8 mouse cellular contexts compared by ENCODE assay signal in the genomic region with DNA sequence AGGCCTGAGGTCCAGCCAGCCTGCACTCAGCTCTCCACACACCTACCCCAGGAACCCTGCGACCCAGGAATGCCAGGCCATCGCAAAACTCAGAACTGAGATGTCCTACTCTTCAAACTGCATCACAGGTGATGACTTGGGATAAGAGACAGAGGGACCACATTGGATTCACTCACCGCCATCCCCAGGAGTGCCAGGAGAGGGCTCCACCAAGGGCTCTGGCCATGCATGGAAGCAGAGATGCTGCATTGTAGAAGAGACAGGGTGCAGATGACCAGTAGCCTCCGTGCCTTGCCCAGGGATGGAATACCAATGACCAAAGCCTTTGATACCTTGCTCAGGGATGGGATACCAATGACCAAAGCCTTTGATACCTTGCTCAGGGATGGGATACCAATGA. TPM values are rescaled to one million over a fixed set of nuclear protein-coding genes. Genes with fewer than 3 reads are reported as not detected.
DNase-seq lines count a peak whose midpoint lies in the region; ATAC-seq and TF ChIP-seq lines count a peak whose summit lies in the region.
"Had no signal": no experiment of that assay in that cellular context is flagged by ENCODE, and none has a peak within 500 bp of the region (broad histone marks: within the 10 kb centered on the region; RNA-seq: fewer than 3 reads in every experiment).

No protein-coding gene starts in this region.

- H3K79me2 ChIP-seq in CH12.LX (replicated peaks; ENCODE audit: control insufficient read depth, extremely low read depth, insufficient read depth, poor library complexity, severe bottlenecking) = no peaks in the 10 kb centered on the region

- TF ChIP-seq POLR2A in CH12.LX (IDR thresholded peaks at IDR 0.05; ENCODE audit: low read depth, low read length) = no peak

- TF ChIP-seq EP300 in CH12.LX (IDR thresholded peaks at IDR 0.05; ENCODE audit: low read length) = no peak

- peak; percentile 49 for DNase-seq in hindbrain, embryonic 10.5 days (ENCODE audit: low spot score)
- DNase-seq in hindbrain, embryonic 14.5 days (ENCODE audit: low spot score) = no peak
- DNase-seq in 416B (ENCODE audit: low read depth) = peak; percentile 54
- DNase-seq in CH12.LX (ENCODE audit: extremely low read depth) = no peak
- no peak for DNase-seq in urinary bladder, postnatal 10 days (ENCODE audit: low spot score)
- no peak for DNase-seq in right cerebral cortex, postnatal 36 days (ENCODE audit: low spot score in 2 of 2)

- no peaks in the 10 kb centered on the region for H3K36me3 ChIP-seq in hindbrain, embryonic 10.5 days
- no peaks in the 10 kb centered on the region for H3K36me3 ChIP-seq in hindbrain, embryonic 14.5 days (replicated peaks; ENCODE audit: control insufficient read depth, insufficient read depth)
- H3K36me3 ChIP-seq in CH12.LX (replicated peaks in 1 of 2; ENCODE audit: control insufficient read depth in 1 of 2, insufficient read depth in 1 of 2, low read length in 1 of 2) = no peaks in the 10 kb centered on the region
- H3K36me3 ChIP-seq in embryonic facial prominence, embryonic 13.5 days = no peaks in the 10 kb centered on the region
- H3K36me3 ChIP-seq: embryonic facial prominence, embryonic 12.5 days had no signal

- peaks cover 50% of the 10 kb centered on the region for H3K4me1 ChIP-seq in hindbrain, embryonic 10.5 days (replicated peaks)
- H3K4me1 ChIP-seq in hindbrain, embryonic 14.5 days (replicated peaks; ENCODE audit: control insufficient read depth, insufficient read depth, low read length) = no peaks in the 10 kb centered on the region
- H3K4me1 ChIP-seq in CH12.LX (ENCODE audit: control insufficient read depth in 1 of 2, insufficient read depth in 2 of 2) = no peaks in the 10 kb centered on the region; a peak in 1 of 4 replicates
- peaks cover 22% of the 10 kb centered on the region for H3K4me1 ChIP-seq in embryonic facial prominence, embryonic 13.5 days

- peak; percentile 37 to 62; a peak in 3 of 4 replicates for TF ChIP-seq CTCF in CH12.LX (conservative IDR thresholded peaks at IDR 0.05 in 1 of 2, IDR thresholded peaks at IDR 0.05 in 1 of 2; ENCODE audit: low read depth in 2 of 2, low read length in 2 of 2)

- H3K4me3 ChIP-seq in hindbrain, embryonic 10.5 days = no peak overlapping the region
- no peak overlapping the region for H3K4me3 ChIP-seq in hindbrain, embryonic 14.5 days (replicated peaks; ENCODE audit: low read length)
- no peak overlapping the region for H3K4me3 ChIP-seq in CH12.LX (replicated peaks in 1 of 3; ENCODE audit: low read depth in 2 of 3, low read length in 2 of 3, poor library complexity in 1 of 3)
- H3K4me3 ChIP-seq in embryonic facial prominence, embryonic 13.5 days = no peak overlapping the region
- H3K4me3 ChIP-seq: embryonic facial prominence, embryonic 12.5 days had no signal

- no peak overlapping the region for H3K9ac ChIP-seq in hindbrain, embryonic 14.5 days
- H3K9ac ChIP-seq in CH12.LX (ENCODE audit: insufficient read depth, low read depth) = no peak overlapping the region
- H3K9ac ChIP-seq in embryonic facial prominence, embryonic 13.5 days = no peak overlapping the region
- H3K9ac ChIP-seq: embryonic facial prominence, embryonic 12.5 days had no signal

- peak overlapping the region; percentile 35; the same call in 1 of the 2 replicates for H3K27ac ChIP-seq in hindbrain, embryonic 10.5 days
- no peak overlapping the region for H3K27ac ChIP-seq in hindbrain, embryonic 14.5 days
- H3K27ac ChIP-seq in CH12.LX (ENCODE audit: insufficient read depth, low read depth) = no peak overlapping the region
- H3K27ac ChIP-seq in embryonic facial prominence, embryonic 13.5 days = 0 out of 2 replicates have a peak overlapping the region, but pooled peaks have one; percentile 48

- no peaks in the 10 kb centered on the region for H3K9me3 ChIP-seq in hindbrain, embryonic 10.5 days
- H3K9me3 ChIP-seq in hindbrain, embryonic 14.5 days (ENCODE audit: control insufficient read depth, low read length) = no peaks in the 10 kb centered on the region
- H3K9me3 ChIP-seq in CH12.LX (replicated peaks; ENCODE audit: low read length) = peaks cover 8% of the 10 kb centered on the region
- H3K9me3 ChIP-seq in embryonic facial prominence, embryonic 13.5 days = peaks cover 1% of the 10 kb centered on the region; the same call in 1 of the 2 replicates

- 68% methylated on average over 4 of the region's 4 CpGs for WGBS in hindbrain, embryonic 10.5 days
- WGBS in hindbrain, embryonic 14.5 days = 67% methylated on average over 4 of the region's 4 CpGs
- WGBS in embryonic facial prominence, embryonic 13.5 days = 72% methylated on average over 4 of the region's 4 CpGs

- H3K4me2 ChIP-seq in hindbrain, embryonic 14.5 days (replicated peaks) = no peak overlapping the region
- no peak overlapping the region for H3K4me2 ChIP-seq in CH12.LX (ENCODE audit: insufficient read depth, low read depth, poor library complexity, severe bottlenecking)
- H3K4me2 ChIP-seq in embryonic facial prominence, embryonic 13.5 days = no peak overlapping the region
- H3K4me2 ChIP-seq: embryonic facial prominence, embryonic 12.5 days had no signal

- H3K27me3 ChIP-seq in hindbrain, embryonic 10.5 days (ENCODE audit: insufficient read depth, poor library complexity, severe bottlenecking) = 0 out of 2 replicates have a peak, but pooled peaks cover 5% of the 10 kb centered on the region
- H3K27me3 ChIP-seq in hindbrain, embryonic 14.5 days (ENCODE audit: control insufficient read depth, insufficient read depth, low read length) = no peaks in the 10 kb centered on the region
- H3K27me3 ChIP-seq in CH12.LX (replicated peaks) = peaks cover 42% of the 10 kb centered on the region
- no peaks in the 10 kb centered on the region for H3K27me3 ChIP-seq in embryonic facial prominence, embryonic 13.5 days
- H3K27me3 ChIP-seq: embryonic facial prominence, embryonic 12.5 days had no signal

- dilution Hi-C loops in CH12.LX (cut with MboI; ENCODE audit: extremely low pct_ligation_motif_present, extremely low pct_unique_long_range_greater_than_20kb, low sequenced_read_pairs) = no loop called here

- in situ Hi-C loops in CH12.LX (cut with MboI; ENCODE audit: low pct_ligation_motif_present, low pct_unique_long_range_greater_than_20kb, low sequenced_read_pairs) = no loop called here

- no peak for ATAC-seq in hindbrain, embryonic 14.5 days (ENCODE audit: low FRiP score)
- no peak for ATAC-seq in embryonic facial prominence, embryonic 13.5 days (ENCODE audit: insufficient number of reproducible peaks, insufficient read depth, low FRiP score, low TSS enrichment, low read depth)

- peak; percentile 10 for TF ChIP-seq RAD21 in CH12.LX (IDR thresholded peaks at IDR 0.05; ENCODE audit: low read depth, low read length)

TF ChIP-seq in CH12.LX, 34 proteins besides CTCF, POLR2A, EP300 and RAD21:
- TF ChIP-seq PAX5 (IDR thresholded peaks at IDR 0.05; ENCODE audit: low read length) (no peak), SMC3 (IDR thresholded peaks at IDR 0.05; ENCODE audit: low read depth, low read length) (peak; percentile 53)
TF ChIP-seq in CH12.LX: peak in this region for 1.

RNA-seq across cellular contexts. Expression of gene Slc38a10, which starts 9.3 kb away (rescaled TPM):
- polyA plus RNA-seq in hindbrain, embryonic 10.5 days (2016; fragmentation: Nextera tagmentation; extraction: Ambion mirVana) = 99.1 and 114 TPM in 2 replicates
- 92.9 and 93.8 TPM in 2 replicates for polyA plus RNA-seq in hindbrain, embryonic 14.5 days (2014; fragmentation: Nextera tagmentation; extraction: Ambion mirVana)
- total RNA-seq in CH12.LX (2012; rRNA removed) (86.2 and 97.6 TPM in 2 replicates), CH12.LX (2014; rRNA removed) (42.8 and 47.1 TPM in 2 replicates)
- polyA plus RNA-seq in CH12.LX (2012; ENCODE audit: insufficient read length, low read depth) = 75.6 and 83.7 TPM in 2 replicates
- 92.9 and 94.5 TPM in 2 replicates for polyA plus RNA-seq in embryonic facial prominence, embryonic 13.5 days (2015; fragmentation: Nextera tagmentation; extraction: Ambion mirVana)

Comparison
In these comparisons a context has a peak if more than half of its experiments do, and no peak if none do; other contexts are left out.
1. DNase-seq: peak in hindbrain, embryonic 10.5 days (single experiment) and 416B (single experiment); none in hindbrain, embryonic 14.5 days (single experiment), CH12.LX (single experiment), urinary bladder, postnatal 10 days (single experiment) and right cerebral cortex, postnatal 36 days (0 of 2).
2. H3K27ac ChIP-seq: peak in hindbrain, embryonic 10.5 days (single experiment) and embryonic facial prominence, embryonic 13.5 days (single experiment); none in hindbrain, embryonic 14.5 days (single experiment) and CH12.LX (single experiment).